Mouse (Mus musculus): ENCODE measurements around the gene Wnk3. TPM values are rescaled to one million over a fixed set of nuclear protein-coding genes. Genes with fewer than 3 reads are reported as not detected.
A peak's percentile ranks its signal among the peaks of the same experiment; 100 is the strongest.
"Not testable (repeated sequence)": the region's sequence is repeated elsewhere in the genome, so short reads cannot be mapped to it uniquely, and the experiment has no call there.

Wnk3 gene
- 0.01 and 0.02 TPM in 2 replicates for polyA plus RNA-seq (2012; rRNA removed)

- TF ChIP-seq POLR2A (IDR thresholded peaks at IDR 0.05; ENCODE audit: low read depth, low read length): no peak
- TF ChIP-seq CTCF (IDR thresholded peaks at IDR 0.05; ENCODE audit: extremely low read depth, insufficient read depth, insufficient read length, insufficient replicate concordance): no peak
- H3K4me3 ChIP-seq (ENCODE audit: extremely low read depth, insufficient read depth, insufficient read length): no peak within 1 kb of the TSS
- no peaks in the 10 kb centered on the region for H3K4me1 ChIP-seq (ENCODE audit: control insufficient read depth, insufficient read depth, insufficient read length)
- 97% methylated on average over 2 of the region's 2 CpGs for WGBS
- H3K36me3 ChIP-seq (ENCODE audit: control insufficient read depth, insufficient read depth, low read length): no peaks in the 10 kb centered on the region
- H3K27me3 ChIP-seq (ENCODE audit: control insufficient read depth, insufficient read depth, low read length): no peaks in the 10 kb centered on the region
- no peak within 1 kb of the TSS for H3K27ac ChIP-seq (ENCODE audit: insufficient read depth, low read length)
- no peak for DNase-seq (ENCODE audit: low read depth in 1 of 2, low spot score in 2 of 2)
Measured at GRCm38 (mm10) chrX:151197778-151198177, at the start of gene Wnk3. Gene Wnk3, plus strand, starts transcription at chrX:151198078.

- 74% methylated on average over 6 of the region's 6 CpGs for WGBS
- TF ChIP-seq POLR2A (IDR thresholded peaks at IDR 0.05; ENCODE audit: low read depth, low read length) (no peak), CTCF (IDR thresholded peaks at IDR 0.05; ENCODE audit: extremely low read depth, insufficient read depth, insufficient read length, insufficient replicate concordance) (no peak)
- Histone ChIP-seq H3K27me3 (ENCODE audit: control insufficient read depth, insufficient read depth, low read length) (no peaks in the 10 kb centered on the region), H3K4me3 (ENCODE audit: extremely low read depth, insufficient read depth, insufficient read length) (no peak overlapping the region), H3K4me1 (ENCODE audit: control insufficient read depth, insufficient read depth, insufficient read length) (no peaks in the 10 kb centered on the region), H3K27ac (ENCODE audit: insufficient read depth, low read length) (no peak overlapping the region), H3K36me3 (ENCODE audit: control insufficient read depth, insufficient read depth, low read length) (no peaks in the 10 kb centered on the region)
- no peak for DNase-seq (ENCODE audit: low read depth in 1 of 2, low spot score in 2 of 2)
Measured at GRCm38 (mm10) chrX:151158414-151158813, 39.5 kb upstream of the Wnk3 start.

GRCm38 (mm10) chrX:151168438-151169131 lies 29.3 kb upstream of the Wnk3 start:
- Histone ChIP-seq H3K36me3 (ENCODE audit: control insufficient read depth, insufficient read depth, low read length) (no peaks in the 10 kb centered on the region), H3K27ac (ENCODE audit: insufficient read depth, low read length) (no peak overlapping the region), H3K4me3 (ENCODE audit: extremely low read depth, insufficient read depth, insufficient read length) (no peak overlapping the region), H3K4me1 (ENCODE audit: control insufficient read depth, insufficient read depth, insufficient read length) (peaks cover 2% of the 10 kb centered on the region), H3K27me3 (ENCODE audit: control insufficient read depth, insufficient read depth, low read length) (no peaks in the 10 kb centered on the region)
- no peak for DNase-seq (ENCODE audit: low read depth in 1 of 2, low spot score in 2 of 2)
- TF ChIP-seq POLR2A (IDR thresholded peaks at IDR 0.05; ENCODE audit: low read depth, low read length) (no peak), CTCF (IDR thresholded peaks at IDR 0.05; ENCODE audit: extremely low read depth, insufficient read depth, insufficient read length, insufficient replicate concordance) (no peak)
- 27% methylated on average over 25 of the region's 25 CpGs for WGBS

- Histone ChIP-seq H3K27me3 (ENCODE audit: control insufficient read depth, insufficient read depth, low read length) (no peaks in the 10 kb centered on the region), H3K36me3 (ENCODE audit: control insufficient read depth, insufficient read depth, low read length) (no peaks in the 10 kb centered on the region), H3K27ac (ENCODE audit: insufficient read depth, low read length) (no peak overlapping the region), H3K4me1 (ENCODE audit: control insufficient read depth, insufficient read depth, insufficient read length) (peaks cover 2% of the 10 kb centered on the region), H3K4me3 (ENCODE audit: extremely low read depth, insufficient read depth, insufficient read length) (peak overlapping the region; percentile 30; the same call in 1 of the 2 replicates)
- TF ChIP-seq POLR2A (IDR thresholded peaks at IDR 0.05; ENCODE audit: low read depth, low read length): no peak
- no peak for TF ChIP-seq CTCF (IDR thresholded peaks at IDR 0.05; ENCODE audit: extremely low read depth, insufficient read depth, insufficient read length, insufficient replicate concordance)
- WGBS: 35% methylated on average over 36 of the region's 58 CpGs
- DNase-seq (ENCODE audit: low read depth in 1 of 2, low spot score in 2 of 2): no peak
Measured at GRCm38 (mm10) chrX:151169261-151169961, 28.5 kb upstream of the Wnk3 start.

- DNase-seq (ENCODE audit: low read depth in 1 of 2, low spot score in 2 of 2); H3K4me1 ChIP-seq (ENCODE audit: control insufficient read depth, insufficient read depth, insufficient read length); H3K4me3 ChIP-seq (ENCODE audit: extremely low read depth, insufficient read depth, insufficient read length); H3K27me3 ChIP-seq (ENCODE audit: control insufficient read depth, insufficient read depth, low read length); H3K27ac ChIP-seq (ENCODE audit: insufficient read depth, low read length); H3K36me3 ChIP-seq (ENCODE audit: control insufficient read depth, insufficient read depth, low read length): not testable (repeated sequence)
- 65% methylated on average over 3 of the region's 3 CpGs for WGBS
Measured at GRCm38 (mm10) chrX:151173134-151173533, 24.7 kb upstream of the Wnk3 start.

GRCm38 (mm10) chrX:151298329-151298728 lies 100.5 kb downstream of the Wnk3 start:
- Histone ChIP-seq H3K36me3 (ENCODE audit: control insufficient read depth, insufficient read depth, low read length) (no peaks in the 10 kb centered on the region), H3K4me1 (ENCODE audit: control insufficient read depth, insufficient read depth, insufficient read length) (no peaks in the 10 kb centered on the region), H3K4me3 (ENCODE audit: extremely low read depth, insufficient read depth, insufficient read length) (no peak overlapping the region), H3K27ac (ENCODE audit: insufficient read depth, low read length) (no peak overlapping the region), H3K27me3 (ENCODE audit: control insufficient read depth, insufficient read depth, low read length) (no peaks in the 10 kb centered on the region)
- TF ChIP-seq CTCF (IDR thresholded peaks at IDR 0.05; ENCODE audit: extremely low read depth, insufficient read depth, insufficient read length, insufficient replicate concordance) (no peak), POLR2A (IDR thresholded peaks at IDR 0.05; ENCODE audit: low read depth, low read length) (no peak)
- DNase-seq (ENCODE audit: low read depth in 1 of 2, low spot score in 2 of 2): no peak

GRCm38 (mm10) chrX:151313732-151314131 lies 115.9 kb downstream of the Wnk3 start:
- no peak overlapping the region for H3K4me3 ChIP-seq (ENCODE audit: extremely low read depth, insufficient read depth, insufficient read length)
- no peaks in the 10 kb centered on the region for H3K36me3 ChIP-seq (ENCODE audit: control insufficient read depth, insufficient read depth, low read length)
- no peaks in the 10 kb centered on the region for H3K4me1 ChIP-seq (ENCODE audit: control insufficient read depth, insufficient read depth, insufficient read length)
- TF ChIP-seq CTCF (IDR thresholded peaks at IDR 0.05; ENCODE audit: extremely low read depth, insufficient read depth, insufficient read length, insufficient replicate concordance): no peak
- no peak for TF ChIP-seq POLR2A (IDR thresholded peaks at IDR 0.05; ENCODE audit: low read depth, low read length)
- DNase-seq (ENCODE audit: low read depth in 1 of 2, low spot score in 2 of 2): no peak
- WGBS: 75% methylated on average over 4 of the region's 4 CpGs
- no peaks in the 10 kb centered on the region for H3K27me3 ChIP-seq (ENCODE audit: control insufficient read depth, insufficient read depth, low read length)
- H3K27ac ChIP-seq (ENCODE audit: insufficient read depth, low read length): no peak overlapping the region

Measured in spleen, adult 2 months (tissue).